Mouse (Mus musculus) layer of hippocampus, postnatal 25 days (tissue): ENCODE measurements around the gene Ifna15. TPM values are rescaled to one million over a fixed set of nuclear protein-coding genes. Genes with fewer than 3 reads are reported as not detected.

Experiments used
- DNase-seq, 2 experiments: peaks; one replicate each; pipeline ENCODE4 v3.0.0; 2022; ENCODE audit warnings: mixed read lengths in 2 of 2, low spot score in 1 of 2; ENCODE audit errors: extremely low spot score in 1 of 2
- total RNA-seq, 2 experiments: library from RNA; stranded (reverse); gene quantifications; 2 replicates each; pipeline ENCODE4 v1.2.3; 2021

Gene Ifna15
- total RNA-seq, 2 experiments from 2014 or later = not detected

DNA sequence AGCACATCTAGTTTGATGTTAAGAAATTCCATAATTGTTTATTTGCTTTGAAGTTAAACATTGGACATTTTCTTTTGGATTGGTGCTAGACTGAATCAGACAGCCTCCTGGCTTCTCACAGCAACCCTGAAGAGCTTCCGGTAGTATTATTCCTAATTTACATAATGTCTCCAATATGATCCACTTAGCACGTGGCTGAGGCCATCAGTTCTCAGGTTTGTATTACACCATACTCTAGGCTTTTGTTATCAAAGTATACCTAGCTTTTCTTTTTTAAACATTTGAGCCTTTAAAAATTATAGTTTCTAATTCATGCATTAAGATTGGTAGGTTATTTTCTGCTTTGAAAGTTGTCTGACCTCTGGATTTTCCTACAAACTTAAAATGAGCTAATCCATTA is 42.8 kb downstream of the Ifna15 start:
- DNase-seq = no peak

DNA sequence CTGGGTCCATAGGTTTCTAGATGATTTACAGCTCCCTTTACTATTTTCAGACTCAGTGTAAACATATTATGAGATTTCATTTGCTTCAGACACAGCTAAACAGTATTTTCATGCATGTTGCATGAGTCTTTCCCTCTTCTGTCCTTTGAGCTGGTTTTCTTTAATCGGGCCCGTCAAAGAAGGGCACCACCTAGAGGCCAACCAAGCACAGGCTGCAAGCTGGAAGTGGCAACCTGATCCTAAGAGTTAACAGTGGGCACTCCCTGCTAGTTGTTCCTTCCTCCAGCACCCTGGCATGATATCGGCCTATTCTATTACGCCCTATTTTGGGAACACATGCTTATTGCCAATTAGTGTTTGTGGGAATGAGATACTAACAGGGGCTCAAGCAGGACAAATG is 43.6 kb downstream of the Ifna15 start:
- DNase-seq = peak in 1 of 2 experiments; percentile 39

DNA sequence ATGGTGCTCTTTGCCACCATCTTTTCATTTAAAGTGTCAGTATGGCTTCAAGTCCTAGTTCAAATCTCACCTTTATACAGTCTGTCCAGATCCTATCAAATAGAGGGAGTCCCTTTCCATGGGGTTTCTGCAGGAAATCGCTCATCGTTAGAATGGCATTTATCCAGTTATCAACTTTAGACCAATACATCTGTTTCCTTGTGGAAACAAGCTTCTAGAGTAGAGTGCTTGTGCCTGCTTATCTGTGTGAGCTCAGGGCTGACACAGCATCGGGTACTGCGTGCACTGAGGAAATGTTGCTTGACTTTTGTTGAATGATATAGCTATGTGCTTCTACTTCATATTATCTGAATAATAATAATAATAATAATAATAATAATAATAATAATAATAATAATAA is 44.3 kb downstream of the Ifna15 start:
- no peak for DNase-seq

Other genes with a start within 250 kb of the Ifna15 start
- 1 to 10 TPM; 1.4 to 1.5 TPM for gene Hacd4, start 119.3 kb downstream of the Ifna15 start, total RNA-seq
- not detected for gene Ifnb1, start 35.5 kb downstream of the Ifna15 start, total RNA-seq
- gene Ifna14, start 13.6 kb upstream of the Ifna15 start, total RNA-seq = not detected
- gene Ifna9, start 34.1 kb upstream of the Ifna15 start, total RNA-seq = not detected
- not detected for gene Ifna12, start 45.1 kb upstream of the Ifna15 start, total RNA-seq
- gene C87499, start 76.2 kb upstream of the Ifna15 start, total RNA-seq = not detected
- gene Ifna13, start 86.2 kb upstream of the Ifna15 start, total RNA-seq = not detected
- gene Ifna16, start 118.7 kb upstream of the Ifna15 start, total RNA-seq = not detected
- gene Ifna2, start 125.7 kb upstream of the Ifna15 start, total RNA-seq = not detected
- gene Ifnab, start 133.1 kb upstream of the Ifna15 start, total RNA-seq = not detected
- gene Gm26566, start 163.6 kb upstream of the Ifna15 start, total RNA-seq = 1 to 10 TPM; 1.4 to 1.8 TPM
- 100 to 1,000 TPM; 105 to 109 TPM for gene Klhl9, start 164.2 kb upstream of the Ifna15 start, total RNA-seq
- not detected for gene Gm13271, start 196.6 kb upstream of the Ifna15 start, total RNA-seq
- gene Gm13283, start 201.9 kb upstream of the Ifna15 start, total RNA-seq = not detected
- gene Gm13290, start 215.6 kb upstream of the Ifna15 start, total RNA-seq = not detected
- not detected for gene Gm13289, start 218.7 kb upstream of the Ifna15 start, total RNA-seq
- gene Gm13272, start 221.6 kb upstream of the Ifna15 start, total RNA-seq = not detected
- gene Ifnz, start 223.9 kb upstream of the Ifna15 start, total RNA-seq = not detected
- not detected for gene Gm13276, start 227.5 kb upstream of the Ifna15 start, total RNA-seq
- not detected for gene Gm13277, start 230.4 kb upstream of the Ifna15 start, total RNA-seq
- gene Gm13278, start 233.3 kb upstream of the Ifna15 start, total RNA-seq = not detected
- gene Gm13275, start 236.2 kb upstream of the Ifna15 start, total RNA-seq = not detected
- gene Gm13279, start 239.2 kb upstream of the Ifna15 start, total RNA-seq = not detected
- gene Gm13285, start 241.4 kb upstream of the Ifna15 start, total RNA-seq = not detected
- gene Gm13287, start 245.0 kb upstream of the Ifna15 start, total RNA-seq = not detected
- gene Gm13288, start 247.3 kb upstream of the Ifna15 start, total RNA-seq = not detected